Mouse (Mus musculus): ENCODE results near the gene Hoxd1. TPM values are rescaled to one million over a fixed set of nuclear protein-coding genes. Genes with fewer than 3 reads are reported as not detected.
A peak's percentile ranks its signal among the peaks of the same experiment; 100 is the strongest.

The Hoxd1 gene
- total and polyA plus RNA-seq, 2 experiments from 2014 or later = 0.26 to 0.46 TPM

GRCm38 (mm10) chr2:74741252-74741978, 21.4 kb upstream of the Hoxd1 start:
- H3K4me1 ChIP-seq (ENCODE audit: insufficient read depth, low read length) = no peaks in the 10 kb centered on the region
- no peaks in the 10 kb centered on the region for H3K9me3 ChIP-seq (ENCODE audit: low read length)
- no peak for TF ChIP-seq CTCF (IDR thresholded peaks at IDR 0.05; ENCODE audit: low read depth)
- H3K4me2 ChIP-seq (ENCODE audit: low read depth, low read length) = no peak overlapping the region
- peaks cover 79% of the 10 kb centered on the region for H3K27me3 ChIP-seq (ENCODE audit: insufficient read depth, low read length)
- 32% methylated on average over 2 of the region's 3 CpGs for WGBS
- no peak overlapping the region for H3K27ac ChIP-seq
- DNase-seq (ENCODE audit: low spot score) (no peak), ATAC-seq (no peak)
- H3K9ac ChIP-seq (replicated peaks; ENCODE audit: low read length) = no peak overlapping the region
- no peak overlapping the region for H3K4me3 ChIP-seq (ENCODE audit: low read length)
- H3K36me3 ChIP-seq (ENCODE audit: insufficient read depth, low read length) = no peaks in the 10 kb centered on the region

GRCm38 (mm10) chr2:74741979-74742277, 20.9 kb upstream of the Hoxd1 start:
- Histone ChIP-seq H3K4me2 (ENCODE audit: low read depth, low read length) (no peak overlapping the region), H3K27ac (no peak overlapping the region), H3K4me1 (ENCODE audit: insufficient read depth, low read length) (no peaks in the 10 kb centered on the region), H3K4me3 (ENCODE audit: low read length) (no peak overlapping the region), H3K9me3 (ENCODE audit: low read length) (no peaks in the 10 kb centered on the region), H3K36me3 (ENCODE audit: insufficient read depth, low read length) (no peaks in the 10 kb centered on the region), H3K9ac (replicated peaks; ENCODE audit: low read length) (no peak overlapping the region), H3K27me3 (ENCODE audit: insufficient read depth, low read length) (peaks cover 81% of the 10 kb centered on the region)
- ATAC-seq (no peak), DNase-seq (ENCODE audit: low spot score) (no peak)
- TF ChIP-seq CTCF (IDR thresholded peaks at IDR 0.05; ENCODE audit: low read depth) = no peak

- H3K27me3 ChIP-seq (ENCODE audit: insufficient read depth, low read length) = peaks cover 85% of the 10 kb centered on the region
- DNase-seq (ENCODE audit: low spot score) = peak; percentile 39
- H3K9me3 ChIP-seq (ENCODE audit: low read length) = no peaks in the 10 kb centered on the region
- H3K36me3 ChIP-seq (ENCODE audit: insufficient read depth, low read length) = no peaks in the 10 kb centered on the region
- H3K4me1 ChIP-seq (ENCODE audit: insufficient read depth, low read length) = no peaks in the 10 kb centered on the region
- H3K27ac ChIP-seq = peak overlapping the region; percentile 78; the same call in 1 of the 2 replicates
- peak overlapping the region; percentile 51 for H3K4me2 ChIP-seq (ENCODE audit: low read depth, low read length)
- TF ChIP-seq CTCF (IDR thresholded peaks at IDR 0.05; ENCODE audit: low read depth) = no peak
- no peak for ATAC-seq
- 10% methylated on average over 6 of the region's 6 CpGs for WGBS
- peak overlapping the region; percentile 24 for H3K9ac ChIP-seq (replicated peaks; ENCODE audit: low read length)
- peak overlapping the region; percentile 24; the same call in 1 of the 2 replicates for H3K4me3 ChIP-seq (ENCODE audit: low read length)
Observed at GRCm38 (mm10) chr2:74745540-74746297, 17.1 kb upstream of the Hoxd1 start.

GRCm38 (mm10) chr2:74746298-74746921, 16.4 kb upstream of the Hoxd1 start:
- no peaks in the 10 kb centered on the region for H3K4me1 ChIP-seq (ENCODE audit: insufficient read depth, low read length)
- WGBS = under 1% methylated on average over 57 of the region's 58 CpGs
- no peaks in the 10 kb centered on the region for H3K36me3 ChIP-seq (ENCODE audit: insufficient read depth, low read length)
- H3K4me2 ChIP-seq (ENCODE audit: low read depth, low read length) = peak overlapping the region; percentile 51
- DNase-seq (ENCODE audit: low spot score) = peak; percentile 19
- TF ChIP-seq CTCF (IDR thresholded peaks at IDR 0.05; ENCODE audit: low read depth) = no peak
- H3K27ac ChIP-seq = peak overlapping the region; percentile 78
- H3K4me3 ChIP-seq (ENCODE audit: low read length) = peak overlapping the region; percentile 24
- ATAC-seq = no peak
- H3K9ac ChIP-seq (replicated peaks; ENCODE audit: low read length) = peak overlapping the region; percentile 38
- H3K27me3 ChIP-seq (ENCODE audit: insufficient read depth, low read length) = peaks cover 88% of the 10 kb centered on the region
- H3K9me3 ChIP-seq (ENCODE audit: low read length) = no peaks in the 10 kb centered on the region

- Histone ChIP-seq H3K4me1 (ENCODE audit: insufficient read depth, low read length) (no peaks in the 10 kb centered on the region), H3K9ac (replicated peaks; ENCODE audit: low read length) (peak overlapping the region; percentile 38), H3K36me3 (ENCODE audit: insufficient read depth, low read length) (no peaks in the 10 kb centered on the region), H3K27ac (peak overlapping the region; percentile 78), H3K9me3 (ENCODE audit: low read length) (no peaks in the 10 kb centered on the region), H3K27me3 (ENCODE audit: insufficient read depth, low read length) (peaks cover 88% of the 10 kb centered on the region), H3K4me3 (ENCODE audit: low read length) (peak overlapping the region; percentile 24), H3K4me2 (ENCODE audit: low read depth, low read length) (peak overlapping the region; percentile 51)
- DNase-seq (ENCODE audit: low spot score) (peak; percentile 38), ATAC-seq (no peak)
- no peak for TF ChIP-seq CTCF (IDR thresholded peaks at IDR 0.05; ENCODE audit: low read depth)
- 4% methylated on average over 24 of the region's 24 CpGs for WGBS
Observed at GRCm38 (mm10) chr2:74747006-74747405, 15.8 kb upstream of the Hoxd1 start.

- Histone ChIP-seq H3K36me3 (ENCODE audit: insufficient read depth, low read length) (no peaks in the 10 kb centered on the region), H3K4me3 (ENCODE audit: low read length) (peak overlapping the region; percentile 24), H3K9ac (replicated peaks; ENCODE audit: low read length) (peak overlapping the region; percentile 31), H3K4me2 (ENCODE audit: low read depth, low read length) (peak overlapping the region; percentile 51), H3K4me1 (ENCODE audit: insufficient read depth, low read length) (no peaks in the 10 kb centered on the region), H3K27me3 (ENCODE audit: insufficient read depth, low read length) (peaks cover 88% of the 10 kb centered on the region), H3K9me3 (ENCODE audit: low read length) (no peaks in the 10 kb centered on the region), H3K27ac (peak overlapping the region; percentile 78)
- no peak for ATAC-seq
- TF ChIP-seq CTCF (IDR thresholded peaks at IDR 0.05; ENCODE audit: low read depth) = no peak
- WGBS = 5% methylated on average over 11 of the region's 11 CpGs
- peak; percentile 36 for DNase-seq (ENCODE audit: low spot score)
Observed at GRCm38 (mm10) chr2:74747661-74748141, 15.1 kb upstream of the Hoxd1 start.
